ENCODE assay signal across 8 mouse cellular contexts in the genomic region with DNA sequence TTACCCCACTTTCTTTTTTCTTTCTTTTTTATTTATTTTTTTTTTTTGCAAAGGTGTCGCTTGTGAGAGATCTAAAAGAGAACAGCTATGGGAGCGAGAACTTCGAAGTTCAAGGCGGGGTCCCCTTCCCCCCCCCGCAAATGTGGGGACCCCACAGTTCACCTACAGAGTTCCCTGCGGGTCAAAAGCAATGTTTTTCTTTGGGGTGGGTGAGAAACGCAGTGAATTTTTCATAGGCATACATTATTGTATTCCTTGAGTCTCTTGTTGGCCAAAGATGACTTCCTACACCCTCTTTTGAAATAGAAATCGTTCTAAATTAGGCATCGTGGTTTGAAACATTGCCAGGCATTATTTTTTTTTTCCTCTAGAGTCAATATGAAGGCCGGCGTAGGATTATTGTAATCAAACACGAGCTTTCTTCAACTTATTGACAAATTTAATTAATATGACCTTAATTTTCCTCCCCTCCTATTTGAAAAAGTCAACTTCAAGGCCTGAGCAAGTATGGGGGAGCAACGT. TPM values are rescaled to one million over a fixed set of nuclear protein-coding genes. Genes with fewer than 3 reads are reported as not detected.
DNase-seq lines count a peak whose midpoint lies in the region; ATAC-seq and TF ChIP-seq lines count a peak whose summit lies in the region.

No protein-coding gene starts in this region.

- intact Hi-C loops in left cerebral cortex, postnatal 10 days (cut with DNase I): no loop called here

- WGBS in heart, embryonic 15.5 days: 27% methylated on average over 13 of the region's 13 CpGs
- 28% methylated on average over 13 of the region's 13 CpGs for WGBS in forebrain, postnatal 0 days
- 41% methylated on average over 13 of the region's 13 CpGs for WGBS in midbrain, embryonic 10.5 days

- TF ChIP-seq CTCF in G1E (IDR thresholded peaks at IDR 0.05; ENCODE audit: low read depth, low read length): no peak
- no peak for TF ChIP-seq CTCF in forebrain, postnatal 0 days (IDR thresholded peaks at IDR 0.05; ENCODE audit: low read depth)

- ATAC-seq in heart, embryonic 15.5 days (replicated peaks; ENCODE audit: insufficient number of reproducible peaks, insufficient read depth, low FRiP score, low read depth): no peak
- no peak for ATAC-seq in G1E (ENCODE audit: extremely low read depth, insufficient number of reproducible peaks, low FRiP score, poor library complexity, severe bottlenecking)
- no peak for ATAC-seq in forebrain, postnatal 0 days

- H3K27ac ChIP-seq in heart, embryonic 15.5 days: peak overlapping the region; percentile 98
- H3K27ac ChIP-seq in forebrain, postnatal 0 days (ENCODE audit: low read depth, low read length): peak overlapping the region; percentile 90; the same call in 1 of the 2 replicates
- peak overlapping the region; percentile 97 for H3K27ac ChIP-seq in midbrain, embryonic 10.5 days (replicated peaks)

- peak overlapping the region; percentile 99 for H3K9ac ChIP-seq in heart, embryonic 15.5 days
- peak overlapping the region; percentile 97 for H3K9ac ChIP-seq in forebrain, postnatal 0 days

- H3K4me3 ChIP-seq in heart, embryonic 15.5 days: peak overlapping the region; percentile 98
- H3K4me3 ChIP-seq in G1E (ENCODE audit: low read depth, low read length): peak overlapping the region; percentile 87
- H3K4me3 ChIP-seq in forebrain, postnatal 0 days (ENCODE audit: low read depth, low read length): peak overlapping the region; percentile 79
- peak overlapping the region; percentile 89 for H3K4me3 ChIP-seq in midbrain, embryonic 10.5 days

- H3K36me3 ChIP-seq in heart, embryonic 15.5 days: no peaks in the 10 kb centered on the region
- no peaks in the 10 kb centered on the region for H3K36me3 ChIP-seq in G1E (replicated peaks)
- no peaks in the 10 kb centered on the region for H3K36me3 ChIP-seq in forebrain, postnatal 0 days (ENCODE audit: insufficient read depth)
- H3K36me3 ChIP-seq in midbrain, embryonic 10.5 days: 0 out of 2 replicates have a peak, but pooled peaks cover 2% of the 10 kb centered on the region

- peaks cover 20% of the 10 kb centered on the region for H3K4me1 ChIP-seq in heart, embryonic 15.5 days (replicated peaks)
- peaks cover 6% of the 10 kb centered on the region for H3K4me1 ChIP-seq in G1E (ENCODE audit: insufficient read depth, low read depth, low read length)
- H3K4me1 ChIP-seq in forebrain, postnatal 0 days (ENCODE audit: insufficient read depth): peaks cover 10% of the 10 kb centered on the region
- peaks cover 16% of the 10 kb centered on the region for H3K4me1 ChIP-seq in midbrain, embryonic 10.5 days

- no peak for DNase-seq in heart, postnatal 4 days
- no peak for DNase-seq in G1E (ENCODE audit: low spot score)
- DNase-seq in forebrain, postnatal 0 days: no peak
- DNase-seq in midbrain, embryonic 10.5 days (ENCODE audit: low spot score): no peak
- DNase-seq in frontal cortex, postnatal 25 days (ENCODE audit: low spot score in 2 of 2): no peak
- DNase-seq in left cerebral cortex, postnatal 10 days (ENCODE audit: extremely low spot score in 1 of 2, low spot score in 2 of 2): no peak
- no peak for DNase-seq in c-Kit-positive CD71-positive TER-119-positive erythroid progenitor cells, embryonic 14.5 days (ENCODE audit: low spot score)

- H3K27me3 ChIP-seq in heart, embryonic 15.5 days: no peaks in the 10 kb centered on the region
- no peaks in the 10 kb centered on the region for H3K27me3 ChIP-seq in G1E (ENCODE audit: insufficient read depth, low read length)
- no peaks in the 10 kb centered on the region for H3K27me3 ChIP-seq in forebrain, postnatal 0 days (ENCODE audit: insufficient read depth, low read length)
- H3K27me3 ChIP-seq in midbrain, embryonic 10.5 days (ENCODE audit: low read depth, poor library complexity, severe bottlenecking): no peaks in the 10 kb centered on the region

- H3K4me2 ChIP-seq in heart, embryonic 15.5 days: peak overlapping the region; percentile 76
- peak overlapping the region; percentile 63 for H3K4me2 ChIP-seq in forebrain, postnatal 0 days (ENCODE audit: low read depth)

- H3K9me3 ChIP-seq in heart, embryonic 15.5 days (replicated peaks): no peaks in the 10 kb centered on the region
- H3K9me3 ChIP-seq in G1E (replicated peaks): no peaks in the 10 kb centered on the region
- H3K9me3 ChIP-seq in forebrain, postnatal 0 days (ENCODE audit: low read length): no peaks in the 10 kb centered on the region
- H3K9me3 ChIP-seq in midbrain, embryonic 10.5 days (replicated peaks): no peaks in the 10 kb centered on the region

RNA-seq across cellular contexts. Expression of a gene that starts 0.5 kb away (rescaled TPM):
- polyA plus RNA-seq in heart, embryonic 15.5 days (2015; fragmentation: Nextera tagmentation; extraction: Ambion mirVana): 16.7 and 18.1 TPM in 2 replicates
- 10 to 100 TPM; 36.3 to 39.1 TPM for total RNA-seq in heart, postnatal 4 days (2021)
- total RNA-seq in G1E (2014; fragmentation: Nextera tagmentation) (35.9 and 41.0 TPM in 2 replicates), G1E (2017) (19.6 and 24.2 TPM in 2 replicates)
- 8.1 and 10.0 TPM in 2 replicates for polyA plus RNA-seq in G1E (2012)
- 16.3 and 21.7 TPM in 2 replicates for total RNA-seq in forebrain, postnatal 0 days (2014; rRNA removed)
- 2.7 and 5.3 TPM in 2 replicates for polyA plus RNA-seq in forebrain, postnatal 0 days (2015; fragmentation: Nextera tagmentation; extraction: Ambion mirVana)
- 10.0 and 10.3 TPM in 2 replicates for polyA plus RNA-seq in midbrain, embryonic 10.5 days (2016; fragmentation: Nextera tagmentation; extraction: Ambion mirVana)
- total RNA-seq in left cerebral cortex, postnatal 10 days (2021): 10 to 100 TPM; 19.0 to 19.4 TPM
